Mouse (Mus musculus): ENCODE measurements at regions not wholly inside any gene's neighbourhood (a gene's known extent, or its start where the extent isn't known, plus 50 kb on each side); places are given as distances from the start of the nearest gene placed in this dataset.
"Not testable (repeated sequence)": the region's sequence is repeated elsewhere in the genome, so short reads cannot be mapped to it uniquely, and the experiment has no call there.

GRCm38 (mm10) chr9:3116311-3116710 is 79.6 kb downstream of the Gm10715 start:
- not testable (repeated sequence) for DNase-seq

- no peak for DNase-seq
These were observed 124.5 kb downstream of the Gm10715 start for GRCm38 (mm10) chr9:3161181-3161580.

- DNase-seq = no peak
These were observed 147.7 kb downstream of the Gm10715 start for GRCm38 (mm10) chr9:3184343-3184742.

- peak in 1 of 2 experiments; percentile 26 for DNase-seq
These were observed 135.6 kb upstream of the Alkbh8 start for GRCm38 (mm10) chr9:3199151-3200018.

GRCm38 (mm10) chr9:3200019-3200347 is 135.0 kb upstream of the Alkbh8 start:
- DNase-seq = not testable (repeated sequence)

GRCm38 (mm10) chr9:3208120-3208519 is 126.8 kb upstream of the Alkbh8 start:
- DNase-seq = not testable (repeated sequence)

- DNase-seq = peak; percentile 47 to 81
These were observed 76.3 kb upstream of the Alkbh8 start for GRCm38 (mm10) chr9:3258396-3259300.

GRCm38 (mm10) chr9:3260181-3260580 is 74.8 kb upstream of the Alkbh8 start:
- DNase-seq = no peak

GRCm38 (mm10) chr9:3260860-3261259 is 74.1 kb upstream of the Alkbh8 start:
- no peak for DNase-seq

- no peak for DNase-seq
These were observed 70.5 kb upstream of the Alkbh8 start for GRCm38 (mm10) chr9:3264467-3264866.

GRCm38 (mm10) chr9:3280496-3280895 is 54.4 kb upstream of the Alkbh8 start:
- DNase-seq = not testable (repeated sequence)

GRCm38 (mm10) chr9:3281906-3282305 is 53.0 kb upstream of the Alkbh8 start:
- DNase-seq = not testable (repeated sequence)

- DNase-seq = not testable (repeated sequence)
These were observed 51.6 kb upstream of the Alkbh8 start for GRCm38 (mm10) chr9:3283381-3283780.
